Mouse (Mus musculus) liver, embryonic 13.5 days (tissue): ENCODE data around the gene Slc38a11. TPM values are rescaled to one million over a fixed set of nuclear protein-coding genes. Genes with fewer than 3 reads are reported as not detected.

Experiments used
- ATAC-seq: fragments of 200-750 bp; cut with Nextera tagmentation; 2 replicates; pipeline ENCODE4 v1.8.0; 2017; ENCODE audit warnings: low read depth, mild to moderate bottlenecking, moderate number of reproducible peaks, moderate library complexity
- DNase-seq: peaks from one replicate; pipeline ENCODE4 v3.0.0; 2022
- H3K27ac ChIP-seq: fragments of 300-500 bp; sonication (generic); 2 replicates; pipeline ENCODE4 v1.5.1; 2015; ENCODE audit warnings: moderate library complexity, mild to moderate bottlenecking, inconsistent platforms
- H3K27me3 ChIP-seq: fragments of 300-500 bp; sonication (generic); 2 replicates; pipeline ENCODE4 v1.6.1; 2015; ENCODE audit warnings: mild to moderate bottlenecking, inconsistent platforms
- H3K36me3 ChIP-seq: fragments of 300-500 bp; sonication (generic); 2 replicates; pipeline ENCODE4 v1.6.1; 2015; ENCODE audit warnings: mild to moderate bottlenecking, inconsistent platforms
- H3K4me1 ChIP-seq: fragments of 300-500 bp; sonication (generic); replicated peaks from 2 replicates; pipeline ENCODE4 v1.6.1; 2015; ENCODE audit warnings: inconsistent platforms
- H3K4me2 ChIP-seq: fragments of 300-500 bp; sonication (generic); 2 replicates; pipeline ENCODE4 v1.6.1; 2015; ENCODE audit warnings: inconsistent platforms, mild to moderate bottlenecking, moderate library complexity
- H3K4me3 ChIP-seq: fragments of 300-500 bp; sonication (generic); replicated peaks from 2 replicates; pipeline ENCODE4 v1.5.1; 2015; ENCODE audit warnings: mild to moderate bottlenecking, inconsistent platforms
- H3K9ac ChIP-seq: fragments of 300-500 bp; sonication (generic); 2 replicates; pipeline ENCODE4 v1.6.1; 2015; ENCODE audit warnings: mild to moderate bottlenecking, inconsistent platforms
- H3K9me3 ChIP-seq: fragments of 300-500 bp; sonication (generic); replicated peaks from 2 replicates; pipeline ENCODE4 v1.6.1; 2016; ENCODE audit warnings: inconsistent platforms
- WGBS: fragments of 180-500 bp; shearing (Covaris S2); methylation state at CpG from one replicate; pipeline ENCODE4 v1.1.7; 2015; ENCODE audit not compliant: insufficient replicate concordance; 5-methylcytosine and 5-hydroxymethylcytosine counted together
- microRNA-seq: library from miRNA; unstranded; fragments of <30 nt; microRNA quantifications from one replicate; pipeline ENCODE4, GENCODE M21; 2016
- polyA plus RNA-seq: library from polyadenylated mRNA; unstranded; fragments of >200 nt; fragmentation: Nextera tagmentation; extraction: Ambion mirVana; gene quantifications from 2 replicates; pipeline ENCODE4 v1.2.1, GENCODE M21; 2015

Slc38a11 gene
- polyA plus RNA-seq, 1 experiment from 2014 or later, result not detected

DNA sequence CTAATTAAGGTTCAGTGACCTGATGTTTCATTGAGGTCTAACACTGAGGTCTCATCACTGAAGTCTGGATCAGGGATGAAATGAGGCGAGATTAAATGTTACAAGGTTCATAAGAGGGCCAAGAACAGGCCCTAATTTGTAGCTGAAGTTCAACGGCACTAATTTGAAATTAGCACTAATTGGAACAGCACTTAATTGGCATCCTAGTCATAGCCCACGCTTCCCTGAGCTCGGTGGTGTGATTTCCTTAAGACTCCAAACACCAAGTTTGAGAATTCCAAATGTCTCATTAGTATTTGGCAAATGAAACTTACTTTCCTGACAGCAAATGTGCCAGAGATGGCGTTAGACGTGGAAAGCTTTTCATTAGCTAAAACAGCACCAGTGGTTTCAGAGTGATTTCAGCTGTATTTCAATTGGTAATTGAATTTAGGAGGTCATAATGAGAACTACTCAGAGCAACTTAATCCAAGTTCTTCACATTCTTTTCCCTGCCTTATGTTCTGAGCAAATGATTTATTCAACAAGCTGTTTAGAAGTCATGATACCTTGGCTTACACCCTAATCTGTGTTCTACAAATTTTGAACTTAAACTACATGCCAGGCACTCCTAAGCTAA is 88.3 kb downstream of the Slc38a11 start:
- H3K9me3 ChIP-seq, result no peaks in the 10 kb centered on the region
- H3K27ac ChIP-seq, result no peak overlapping the region
- H3K36me3 ChIP-seq, result no peaks in the 10 kb centered on the region
- no peaks in the 10 kb centered on the region for H3K4me1 ChIP-seq
- H3K4me3 ChIP-seq, result no peak overlapping the region
- no peak overlapping the region for H3K4me2 ChIP-seq
- DNase-seq (no peak), ATAC-seq (no peak)
- no peaks in the 10 kb centered on the region for H3K27me3 ChIP-seq
- H3K9ac ChIP-seq, result no peak overlapping the region
- WGBS, result 63% methylated on average over 6 of the region's 6 CpGs

DNA sequence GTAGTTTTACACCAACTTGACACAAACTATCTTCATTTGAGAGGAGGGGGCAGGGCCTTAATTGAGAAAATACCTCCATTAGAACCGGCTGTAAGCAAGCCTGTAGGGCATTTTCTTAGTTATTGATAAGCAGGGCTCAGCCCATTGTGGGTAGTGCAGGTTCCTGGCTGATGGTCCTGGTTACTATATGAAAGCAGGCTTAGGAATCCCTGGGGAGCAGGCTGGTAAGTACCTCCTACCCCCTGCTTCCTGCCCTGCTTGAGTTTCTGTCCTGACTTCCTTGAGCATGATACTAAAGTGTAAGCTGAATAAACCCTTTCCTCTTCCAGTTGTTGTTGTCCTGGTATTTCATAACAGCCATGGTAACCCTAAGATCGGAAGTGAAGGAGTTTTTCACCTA is 89.9 kb downstream of the Slc38a11 start:
- H3K4me2 ChIP-seq, result no peak overlapping the region
- H3K9me3 ChIP-seq, result no peaks in the 10 kb centered on the region
- no peak overlapping the region for H3K9ac ChIP-seq
- ATAC-seq (no peak), DNase-seq (no peak)
- H3K36me3 ChIP-seq, result no peaks in the 10 kb centered on the region
- no peak overlapping the region for H3K4me3 ChIP-seq
- WGBS, result 49% methylated on average over 2 of the region's 2 CpGs
- no peak overlapping the region for H3K27ac ChIP-seq
- H3K27me3 ChIP-seq, result no peaks in the 10 kb centered on the region
- H3K4me1 ChIP-seq, result no peaks in the 10 kb centered on the region

DNA sequence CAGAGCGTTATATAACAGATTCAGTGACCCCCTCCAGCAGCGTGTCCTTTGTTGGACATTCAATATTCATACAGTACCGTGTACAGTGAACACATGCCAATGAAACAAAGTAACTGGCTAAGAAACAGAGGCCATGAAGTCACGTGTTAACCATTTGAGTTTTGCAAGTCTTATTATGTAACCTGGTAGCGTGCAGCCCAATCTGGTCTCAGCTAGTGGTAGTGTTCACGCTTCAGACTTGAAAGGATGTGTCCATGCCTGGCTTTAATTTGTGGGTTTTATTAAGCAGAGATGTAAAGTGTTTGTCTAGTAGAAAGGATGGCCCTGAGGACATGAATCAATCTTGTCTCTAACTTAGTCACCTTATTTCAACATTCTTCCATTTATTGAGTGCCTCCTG is 95.1 kb downstream of the Slc38a11 start:
- WGBS, result 66% methylated on average over 6 of the region's 6 CpGs
- H3K27me3 ChIP-seq, result no peaks in the 10 kb centered on the region
- no peak for DNase-seq

DNA sequence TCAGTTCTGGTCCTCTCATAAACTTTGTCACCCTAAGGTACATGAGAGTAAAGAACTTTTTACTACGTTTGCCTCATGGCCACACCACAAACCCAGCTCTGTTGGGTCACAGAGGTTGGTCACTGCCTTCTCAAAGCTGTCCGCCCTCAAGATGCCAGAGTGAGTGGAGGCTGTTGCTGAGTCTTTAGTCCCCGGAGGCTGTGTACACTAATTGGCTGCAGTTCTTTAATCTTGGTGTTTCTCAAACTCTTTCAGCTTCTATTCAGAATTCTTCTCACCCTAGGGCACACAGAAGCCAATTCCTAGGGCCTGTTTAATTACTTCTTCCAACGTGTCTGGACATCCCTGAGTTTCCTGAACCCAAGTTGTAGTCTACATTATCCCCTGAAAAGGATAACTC is 96.0 kb downstream of the Slc38a11 start:
- H3K27ac ChIP-seq, result no peak overlapping the region
- WGBS, result 51% methylated on average over 4 of the region's 4 CpGs
- DNase-seq (no peak), ATAC-seq (no peak)
- no peak overlapping the region for H3K4me3 ChIP-seq
- H3K4me2 ChIP-seq, result no peak overlapping the region
- H3K9ac ChIP-seq, result no peak overlapping the region
- no peaks in the 10 kb centered on the region for H3K4me1 ChIP-seq
- H3K9me3 ChIP-seq, result no peaks in the 10 kb centered on the region
- H3K27me3 ChIP-seq, result no peaks in the 10 kb centered on the region
- H3K36me3 ChIP-seq, result no peaks in the 10 kb centered on the region

More for the DNA sequence above, 95.1 kb downstream of the Slc38a11 start:
- Histone ChIP-seq H3K36me3 (no peaks in the 10 kb centered on the region), H3K9ac (no peak overlapping the region), H3K9me3 (no peaks in the 10 kb centered on the region), H3K4me3 (no peak overlapping the region), H3K4me2 (no peak overlapping the region), H3K4me1 (no peaks in the 10 kb centered on the region), H3K27ac (no peak overlapping the region)
- no peak for ATAC-seq

DNA sequence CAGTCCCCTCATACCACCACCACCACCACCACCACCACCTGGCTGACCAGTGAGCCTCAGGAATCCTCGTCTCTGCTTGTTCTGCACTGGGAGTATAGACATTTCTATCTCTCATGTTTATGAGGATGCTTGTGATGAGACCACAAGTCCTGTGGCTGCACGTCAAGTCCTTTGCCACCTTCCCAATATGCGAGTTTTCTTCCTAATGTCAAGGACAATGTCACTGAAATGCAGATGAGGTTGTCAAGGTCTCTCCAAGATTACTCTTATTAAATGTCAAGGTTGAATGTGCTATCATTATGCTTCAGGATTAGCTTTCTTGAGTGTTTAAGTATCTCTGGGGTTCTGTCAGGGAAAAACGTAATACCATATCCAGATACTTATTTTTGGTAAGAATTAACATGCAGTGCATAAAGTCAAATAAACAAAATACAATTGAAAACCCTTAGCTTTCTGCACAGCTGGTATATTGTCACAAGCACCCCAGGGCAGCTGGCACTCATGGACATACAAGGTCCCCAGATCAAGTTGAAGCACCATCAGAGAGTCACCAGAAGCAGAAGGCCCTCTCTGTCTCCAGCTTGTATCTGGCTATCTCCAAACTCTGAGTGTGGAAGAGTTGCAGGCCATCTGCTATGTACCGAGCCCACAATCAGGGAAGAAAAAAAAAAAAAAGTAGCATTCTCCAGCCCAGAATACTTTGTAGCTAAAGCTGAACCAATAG is 97.1 kb downstream of the Slc38a11 start:
- WGBS, result 66% methylated on average over 5 of the region's 5 CpGs
- DNase-seq (no peak), ATAC-seq (no peak)
- H3K36me3 ChIP-seq, result no peaks in the 10 kb centered on the region
- no peak overlapping the region for H3K4me3 ChIP-seq
- no peaks in the 10 kb centered on the region for H3K27me3 ChIP-seq
- no peaks in the 10 kb centered on the region for H3K4me1 ChIP-seq
- no peak overlapping the region for H3K4me2 ChIP-seq
- no peaks in the 10 kb centered on the region for H3K9me3 ChIP-seq
- H3K27ac ChIP-seq, result no peak overlapping the region
- no peak overlapping the region for H3K9ac ChIP-seq

Small RNA genes within 50 kb of the gene (microRNA-seq; reads per million reads assigned to microRNA genes)
- gene Mir6337, result not detected

Other genes with a start within 250 kb of the Slc38a11 start
- 2.3 and 3.9 TPM in 2 replicates for gene Cobll1, start 124.6 kb downstream of the Slc38a11 start, polyA plus RNA-seq
- 0.03 and 0.30 TPM in 2 replicates for gene Scn3a, start 203.6 kb upstream of the Slc38a11 start, polyA plus RNA-seq